Mouse (Mus musculus): ENCODE data around the gene Patl2. TPM values are rescaled to one million over a fixed set of nuclear protein-coding genes. Genes with fewer than 3 reads are reported as not detected.

The Patl2 gene
- polyA plus RNA-seq (2017; shearing (Covaris generic)), result 1.4 TPM

GRCm38 (mm10) chr2:122186106-122186505, at the start of gene Patl2, which contains the start of gene Terb2:
Gene Patl2 (minus strand): TSS chr2:122186189.
Gene Terb2 (plus strand): TSS chr2:122186272.

GRCm38 (mm10) chr2:122234611-122235288, 48.8 kb upstream of the Patl2 start, which contains the start of gene Sord:
Gene Sord (plus strand): TSS chr2:122234749.

GRCm38 (mm10) chr2:122160680-122161079, 25.3 kb downstream of the Patl2 start, which contains the start of gene Trim69:
Gene Trim69 (plus strand): TSS chr2:122160700.

GRCm38 (mm10) chr2:122147508-122148241, 38.3 kb downstream of the Patl2 start, which contains the start of gene B2m:
Gene B2m (plus strand): TSS chr2:122147686.

GRCm38 (mm10) chr2:122117961-122118958, 67.7 kb downstream of the Patl2 start, which contains the start of gene Spg11:
Gene Spg11 (minus strand): TSS chr2:122118386.

Other genes starting within 250 kb of the Patl2 start
- gene Ctdspl2, start 230.2 kb downstream of the Patl2 start, polyA plus RNA-seq (2017; shearing (Covaris generic)), result 74.2 TPM
- not detected for gene Mageb3, start 230.1 kb downstream of the Patl2 start, polyA plus RNA-seq (2017; shearing (Covaris generic))
- 5.7 TPM for gene Eif3j1, start 157.6 kb downstream of the Patl2 start, polyA plus RNA-seq (2017; shearing (Covaris generic))
- 22.2 TPM for gene Spg11, start 67.8 kb downstream of the Patl2 start, polyA plus RNA-seq (2017; shearing (Covaris generic))
- gene B2m, start 38.5 kb downstream of the Patl2 start, polyA plus RNA-seq (2017; shearing (Covaris generic)), result 8,183 TPM
- gene Trim69, start 25.5 kb downstream of the Patl2 start, polyA plus RNA-seq (2017; shearing (Covaris generic)), result not detected
- not detected for gene Terb2, start 83 bp upstream of the Patl2 start, polyA plus RNA-seq (2017; shearing (Covaris generic))
- 4.1 TPM for gene Sord, start 48.6 kb upstream of the Patl2 start, polyA plus RNA-seq (2017; shearing (Covaris generic))
- gene Duox2, start 112.3 kb upstream of the Patl2 start, polyA plus RNA-seq (2017; shearing (Covaris generic)), result not detected
- gene Duoxa2, start 112.7 kb upstream of the Patl2 start, polyA plus RNA-seq (2017; shearing (Covaris generic)), result not detected
- gene Duoxa1, start 127.5 kb upstream of the Patl2 start, polyA plus RNA-seq (2017; shearing (Covaris generic)), result not detected
- not detected for gene Duox1, start 129.5 kb upstream of the Patl2 start, polyA plus RNA-seq (2017; shearing (Covaris generic))
- 0.94 TPM for gene Shf, start 183.0 kb upstream of the Patl2 start, polyA plus RNA-seq (2017; shearing (Covaris generic))
- 274 TPM for gene Slc28a2, start 240.3 kb upstream of the Patl2 start, polyA plus RNA-seq (2017; shearing (Covaris generic))